Mouse (Mus musculus): ENCODE measurements at regions not wholly inside any gene's neighbourhood (a gene's known extent, or its start where the extent isn't known, plus 50 kb on each side); places are given as distances from the start of the nearest gene placed in this dataset.

DNA sequence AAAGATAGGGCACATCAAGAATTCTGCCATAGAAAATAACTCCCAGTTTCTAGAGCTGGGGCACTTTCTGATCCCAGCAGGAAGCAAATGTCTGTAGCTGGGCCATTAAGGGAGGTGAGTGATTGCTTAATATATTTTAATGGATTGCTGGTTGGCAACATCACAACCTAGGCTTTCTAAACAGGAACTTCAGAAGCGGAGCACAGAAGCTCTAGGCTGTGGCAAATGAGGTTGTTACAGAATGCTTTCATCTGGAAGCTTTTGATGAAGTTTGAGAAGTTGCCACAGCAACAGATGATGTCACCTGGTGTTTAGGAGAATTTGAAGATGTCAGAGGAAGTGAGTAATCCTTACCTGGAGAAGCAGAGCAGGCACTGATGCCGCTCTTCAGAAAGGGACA, 95.3 kb downstream of the Plk2 start:
- TF ChIP-seq NRF1 (IDR thresholded peaks at IDR 0.05; ENCODE audit: low read depth, low read length): no peak
- TF ChIP-seq E2F4 (IDR thresholded peaks at IDR 0.05; ENCODE audit: insufficient replicate concordance, low read depth, low read length): no peak
- TF ChIP-seq HCFC1 (IDR thresholded peaks at IDR 0.05; ENCODE audit: low read depth, low read length): no peak
- no peak for TF ChIP-seq MEF2A (IDR thresholded peaks at IDR 0.05; ENCODE audit: borderline replicate concordance, low read depth, low read length)
- TF ChIP-seq MAZ (IDR thresholded peaks at IDR 0.05; ENCODE audit: low read depth, low read length): no peak
- no peak for TF ChIP-seq POLR2A (IDR thresholded peaks at IDR 0.05; ENCODE audit: low read depth, low read length)
- TF ChIP-seq POLR2AphosphoS2 (IDR thresholded peaks at IDR 0.05; ENCODE audit: low read depth, low read length): no peak
- TF ChIP-seq SIN3A (IDR thresholded peaks at IDR 0.05; ENCODE audit: low read length): no peak
- TF ChIP-seq JUN (IDR thresholded peaks at IDR 0.05; ENCODE audit: insufficient read depth, low read depth, low read length): no peak
- no peak for TF ChIP-seq ELF1 (IDR thresholded peaks at IDR 0.05; ENCODE audit: low read depth, low read length)
- no peak for TF ChIP-seq ZMIZ1 (IDR thresholded peaks at IDR 0.05; ENCODE audit: low read depth, low read length)
- no peak for TF ChIP-seq PAX5 (IDR thresholded peaks at IDR 0.05; ENCODE audit: low read length)
- no peak for TF ChIP-seq ZNF384 (IDR thresholded peaks at IDR 0.05; ENCODE audit: low read depth, low read length)
- no peak for TF ChIP-seq RCOR1 (conservative IDR thresholded peaks at IDR 0.05; ENCODE audit: low read depth, low read length)
- no peak for TF ChIP-seq TBP (conservative IDR thresholded peaks at IDR 0.05; ENCODE audit: low read depth, low read length)
- TF ChIP-seq SMC3 (IDR thresholded peaks at IDR 0.05; ENCODE audit: low read depth, low read length): no peak
- TF ChIP-seq MYC (IDR thresholded peaks at IDR 0.05; ENCODE audit: low read depth, low read length): no peak
- no peak for TF ChIP-seq CTCF (conservative IDR thresholded peaks at IDR 0.05 in 1 of 2, IDR thresholded peaks at IDR 0.05 in 1 of 2; ENCODE audit: low read depth in 2 of 2, low read length in 2 of 2)
- TF ChIP-seq BHLHE40 (IDR thresholded peaks at IDR 0.05; ENCODE audit: low read depth, low read length): no peak
- TF ChIP-seq ETS1 (conservative IDR thresholded peaks at IDR 0.05; ENCODE audit: low read depth, low read length): no peak
- in situ Hi-C loops (cut with MboI; ENCODE audit: low pct_ligation_motif_present, low pct_unique_long_range_greater_than_20kb, low sequenced_read_pairs) (no loop called here), dilution Hi-C loops (cut with MboI; ENCODE audit: extremely low pct_ligation_motif_present, extremely low pct_unique_long_range_greater_than_20kb, low sequenced_read_pairs) (no loop called here)

DNA sequence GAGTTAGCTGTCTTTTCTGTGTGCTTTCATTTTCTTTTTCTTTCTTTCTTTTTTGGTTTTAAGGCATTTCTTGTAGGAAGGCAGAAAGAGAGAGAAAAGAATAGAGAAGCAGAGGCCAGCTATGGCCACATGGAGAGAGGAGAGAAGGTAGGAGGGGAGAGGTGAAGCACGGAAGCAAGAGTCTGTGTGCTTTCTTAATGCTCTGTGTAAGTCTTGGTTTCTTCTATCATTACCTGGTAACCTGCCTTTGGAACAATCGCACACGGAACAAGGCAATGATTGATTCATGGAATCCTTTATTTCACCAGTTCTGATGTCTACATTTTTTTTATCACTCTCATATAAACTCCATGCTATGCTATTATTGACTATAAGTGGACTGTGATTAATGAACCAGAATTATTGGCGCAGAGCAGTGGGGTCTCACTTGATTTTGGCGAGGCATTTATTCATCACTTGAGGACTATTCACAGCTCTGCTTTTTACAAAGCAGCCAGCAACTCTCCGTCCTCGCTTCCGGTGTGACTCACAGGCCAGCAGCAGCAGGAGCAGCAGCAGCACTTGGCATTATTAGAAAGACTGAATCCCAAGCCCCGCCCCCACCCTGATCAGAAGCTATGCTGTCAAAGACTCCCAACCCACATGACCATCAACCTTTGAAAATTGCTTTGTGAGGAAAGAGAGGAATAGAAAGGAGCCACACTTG, 97.6 kb downstream of the Plk2 start:
- TF ChIP-seq JUN (IDR thresholded peaks at IDR 0.05; ENCODE audit: insufficient read depth, low read depth, low read length) (no peak), ZC3H11A (IDR thresholded peaks at IDR 0.05; ENCODE audit: low read depth, low read length) (no peak), NRF1 (IDR thresholded peaks at IDR 0.05; ENCODE audit: low read depth, low read length) (no peak), SIN3A (IDR thresholded peaks at IDR 0.05; ENCODE audit: low read length) (no peak), MXI1 (IDR thresholded peaks at IDR 0.05; ENCODE audit: low read depth, low read length) (no peak), TCF12 (IDR thresholded peaks at IDR 0.05; ENCODE audit: low read depth, low read length) (no peak), SMC3 (IDR thresholded peaks at IDR 0.05; ENCODE audit: low read depth, low read length) (no peak), POLR2A (IDR thresholded peaks at IDR 0.05; ENCODE audit: low read depth, low read length) (no peak), TBP (conservative IDR thresholded peaks at IDR 0.05; ENCODE audit: low read depth, low read length) (no peak), ZKSCAN1 (IDR thresholded peaks at IDR 0.05; ENCODE audit: borderline replicate concordance, low read depth, low read length) (no peak), HCFC1 (IDR thresholded peaks at IDR 0.05; ENCODE audit: low read depth, low read length) (no peak), UBTF (IDR thresholded peaks at IDR 0.05; ENCODE audit: low read depth, low read length) (no peak), ZMIZ1 (IDR thresholded peaks at IDR 0.05; ENCODE audit: low read depth, low read length) (no peak), ETS1 (conservative IDR thresholded peaks at IDR 0.05; ENCODE audit: low read depth, low read length) (no peak), USF2 (conservative IDR thresholded peaks at IDR 0.05; ENCODE audit: low read depth, low read length) (no peak), CHD1 (IDR thresholded peaks at IDR 0.05; ENCODE audit: low read depth, low read length) (no peak), GABPA (IDR thresholded peaks at IDR 0.05; ENCODE audit: insufficient replicate concordance, low read depth, low read length) (no peak), CTCF (conservative IDR thresholded peaks at IDR 0.05 in 1 of 2, IDR thresholded peaks at IDR 0.05 in 1 of 2; ENCODE audit: low read depth in 2 of 2, low read length in 2 of 2) (no peak)
- Histone ChIP-seq H3K4me1 (ENCODE audit: control insufficient read depth in 1 of 2, insufficient read depth in 2 of 2) (no peaks in the 10 kb centered on the region), H3K9ac (ENCODE audit: insufficient read depth, low read depth) (no peak overlapping the region), H3K4me3 (replicated peaks in 1 of 3; ENCODE audit: low read depth in 2 of 3, low read length in 2 of 3, poor library complexity in 1 of 3) (no peak overlapping the region), H3K9me3 (replicated peaks; ENCODE audit: low read length) (no peaks in the 10 kb centered on the region), H3K36me3 (replicated peaks in 1 of 2; ENCODE audit: control insufficient read depth in 1 of 2, insufficient read depth in 1 of 2, low read length in 1 of 2) (no peaks in the 10 kb centered on the region), H3K27me3 (replicated peaks) (no peaks in the 10 kb centered on the region), H3K4me2 (ENCODE audit: insufficient read depth, low read depth, poor library complexity, severe bottlenecking) (no peak overlapping the region), H3K79me2 (replicated peaks; ENCODE audit: control insufficient read depth, extremely low read depth, insufficient read depth, poor library complexity, severe bottlenecking) (no peaks in the 10 kb centered on the region), H3K27ac (ENCODE audit: insufficient read depth, low read depth) (no peak overlapping the region)
- dilution Hi-C loops (cut with MboI; ENCODE audit: extremely low pct_ligation_motif_present, extremely low pct_unique_long_range_greater_than_20kb, low sequenced_read_pairs): no loop called here
- in situ Hi-C loops (cut with MboI; ENCODE audit: low pct_ligation_motif_present, low pct_unique_long_range_greater_than_20kb, low sequenced_read_pairs): no loop called here
- DNase-seq (ENCODE audit: extremely low read depth): no peak

More for the DNA sequence above, 95.3 kb downstream of the Plk2 start:
- H3K79me2 ChIP-seq (replicated peaks; ENCODE audit: control insufficient read depth, extremely low read depth, insufficient read depth, poor library complexity, severe bottlenecking): no peaks in the 10 kb centered on the region
- DNase-seq (ENCODE audit: extremely low read depth): no peak
- no peak overlapping the region for H3K27ac ChIP-seq (ENCODE audit: insufficient read depth, low read depth)
- no peaks in the 10 kb centered on the region for H3K4me1 ChIP-seq (ENCODE audit: control insufficient read depth in 1 of 2, insufficient read depth in 2 of 2)
- H3K4me2 ChIP-seq (ENCODE audit: insufficient read depth, low read depth, poor library complexity, severe bottlenecking): no peak overlapping the region
- no peaks in the 10 kb centered on the region for H3K36me3 ChIP-seq (replicated peaks in 1 of 2; ENCODE audit: control insufficient read depth in 1 of 2, insufficient read depth in 1 of 2, low read length in 1 of 2)
- H3K9ac ChIP-seq (ENCODE audit: insufficient read depth, low read depth): no peak overlapping the region
- no peak overlapping the region for H3K4me3 ChIP-seq (replicated peaks in 1 of 3; ENCODE audit: low read depth in 2 of 3, low read length in 2 of 3, poor library complexity in 1 of 3)
- no peaks in the 10 kb centered on the region for H3K9me3 ChIP-seq (replicated peaks; ENCODE audit: low read length)
- H3K27me3 ChIP-seq (replicated peaks): no peaks in the 10 kb centered on the region

All from CH12.LX (cell line).